Mouse (Mus musculus): Measurements from ENCODE around the gene Arhgap9. TPM values are rescaled to one million over a fixed set of nuclear protein-coding genes. Genes with fewer than 3 reads are reported as not detected.

Gene Arhgap9
- polyA plus RNA-seq, 1 experiment, result 105 TPM

- Histone ChIP-seq H3K27me3 (ENCODE audit: control insufficient read depth, insufficient read depth, low read length) (peaks cover 10% of the 10 kb centered on the region), H3K4me3 (ENCODE audit: control insufficient read depth, insufficient read depth, low read length) (no peak overlapping the region), H3K36me3 (ENCODE audit: control insufficient read depth, insufficient read depth, low read length) (no peaks in the 10 kb centered on the region), H3K4me1 (replicated peaks; ENCODE audit: control insufficient read depth, insufficient read depth, low read length) (peaks cover 21% of the 10 kb centered on the region), H3K27ac (ENCODE audit: control insufficient read depth, insufficient read depth, low read length) (no peak overlapping the region)
- DNase-seq, result no peak
- TF ChIP-seq CTCF (IDR thresholded peaks at IDR 0.05; ENCODE audit: borderline replicate concordance, control insufficient read depth, extremely low read depth, insufficient read depth, low read length, poor library complexity) (no peak), POLR2A (IDR thresholded peaks at IDR 0.05; ENCODE audit: control insufficient read depth, extremely low read depth, insufficient read depth, low read length, poor library complexity) (no peak)
- WGBS, result 41% methylated on average over 1 of the region's 1 CpGs
Observed at GRCm38 (mm10) chr10:127335271-127335670, 13.5 kb downstream of the Arhgap9 start.

GRCm38 (mm10) chr10:127336952-127337351 lies 15.2 kb downstream of the Arhgap9 start:
- no peaks in the 10 kb centered on the region for H3K36me3 ChIP-seq (ENCODE audit: control insufficient read depth, insufficient read depth, low read length)
- peaks cover 25% of the 10 kb centered on the region for H3K27me3 ChIP-seq (ENCODE audit: control insufficient read depth, insufficient read depth, low read length)
- no peak overlapping the region for H3K27ac ChIP-seq (ENCODE audit: control insufficient read depth, insufficient read depth, low read length)
- WGBS, result 48% methylated on average over 5 of the region's 5 CpGs
- no peak overlapping the region for H3K4me3 ChIP-seq (ENCODE audit: control insufficient read depth, insufficient read depth, low read length)
- no peak for TF ChIP-seq POLR2A (IDR thresholded peaks at IDR 0.05; ENCODE audit: control insufficient read depth, extremely low read depth, insufficient read depth, low read length, poor library complexity)
- no peak for TF ChIP-seq CTCF (IDR thresholded peaks at IDR 0.05; ENCODE audit: borderline replicate concordance, control insufficient read depth, extremely low read depth, insufficient read depth, low read length, poor library complexity)
- no peak for DNase-seq
- H3K4me1 ChIP-seq (replicated peaks; ENCODE audit: control insufficient read depth, insufficient read depth, low read length), result peaks cover 32% of the 10 kb centered on the region

GRCm38 (mm10) chr10:127337536-127338099 lies 15.9 kb downstream of the Arhgap9 start:
- Histone ChIP-seq H3K4me3 (ENCODE audit: control insufficient read depth, insufficient read depth, low read length) (no peak overlapping the region), H3K27me3 (ENCODE audit: control insufficient read depth, insufficient read depth, low read length) (peaks cover 28% of the 10 kb centered on the region), H3K27ac (ENCODE audit: control insufficient read depth, insufficient read depth, low read length) (no peak overlapping the region), H3K36me3 (ENCODE audit: control insufficient read depth, insufficient read depth, low read length) (no peaks in the 10 kb centered on the region), H3K4me1 (replicated peaks; ENCODE audit: control insufficient read depth, insufficient read depth, low read length) (peaks cover 36% of the 10 kb centered on the region)
- 34% methylated on average over 6 of the region's 6 CpGs for WGBS
- no peak for TF ChIP-seq CTCF (IDR thresholded peaks at IDR 0.05; ENCODE audit: borderline replicate concordance, control insufficient read depth, extremely low read depth, insufficient read depth, low read length, poor library complexity)
- TF ChIP-seq POLR2A (IDR thresholded peaks at IDR 0.05; ENCODE audit: control insufficient read depth, extremely low read depth, insufficient read depth, low read length, poor library complexity), result no peak
- no peak for DNase-seq

- TF ChIP-seq POLR2A (IDR thresholded peaks at IDR 0.05; ENCODE audit: control insufficient read depth, extremely low read depth, insufficient read depth, low read length, poor library complexity), result no peak
- peak; percentile 62; the same call in 1 of the 2 replicates for TF ChIP-seq CTCF (IDR thresholded peaks at IDR 0.05; ENCODE audit: borderline replicate concordance, control insufficient read depth, extremely low read depth, insufficient read depth, low read length, poor library complexity)
- H3K4me3 ChIP-seq (ENCODE audit: control insufficient read depth, insufficient read depth, low read length), result peak overlapping the region; percentile 10; the same call in 1 of the 2 replicates
- DNase-seq, result peak; percentile 88
- H3K27ac ChIP-seq (ENCODE audit: control insufficient read depth, insufficient read depth, low read length), result no peak overlapping the region
- 2% methylated on average over 31 of the region's 31 CpGs for WGBS
- no peaks in the 10 kb centered on the region for H3K36me3 ChIP-seq (ENCODE audit: control insufficient read depth, insufficient read depth, low read length)
- peaks cover 36% of the 10 kb centered on the region for H3K4me1 ChIP-seq (replicated peaks; ENCODE audit: control insufficient read depth, insufficient read depth, low read length)
- peaks cover 28% of the 10 kb centered on the region for H3K27me3 ChIP-seq (ENCODE audit: control insufficient read depth, insufficient read depth, low read length)
Observed at GRCm38 (mm10) chr10:127338930-127339682, 17.3 kb downstream of the Arhgap9 start.

- H3K4me1 ChIP-seq (replicated peaks; ENCODE audit: control insufficient read depth, insufficient read depth, low read length), result peaks cover 36% of the 10 kb centered on the region
Observed at GRCm38 (mm10) chr10:127339683-127340576, 18.2 kb downstream of the Arhgap9 start.

More at GRCm38 (mm10) chr10:127339683-127340576, 18.2 kb downstream of the Arhgap9 start:
- H3K4me3 ChIP-seq (ENCODE audit: control insufficient read depth, insufficient read depth, low read length), result peak overlapping the region; percentile 10; the same call in 1 of the 2 replicates
- H3K36me3 ChIP-seq (ENCODE audit: control insufficient read depth, insufficient read depth, low read length), result no peaks in the 10 kb centered on the region
- TF ChIP-seq CTCF (IDR thresholded peaks at IDR 0.05; ENCODE audit: borderline replicate concordance, control insufficient read depth, extremely low read depth, insufficient read depth, low read length, poor library complexity) (no peak), POLR2A (IDR thresholded peaks at IDR 0.05; ENCODE audit: control insufficient read depth, extremely low read depth, insufficient read depth, low read length, poor library complexity) (no peak)
- no peak overlapping the region for H3K27ac ChIP-seq (ENCODE audit: control insufficient read depth, insufficient read depth, low read length)
- DNase-seq, result no peak
- H3K27me3 ChIP-seq (ENCODE audit: control insufficient read depth, insufficient read depth, low read length), result peaks cover 28% of the 10 kb centered on the region
- WGBS, result 1% methylated on average over 42 of the region's 42 CpGs
